Mouse (Mus musculus): ENCODE data around the gene Ttc34. TPM values are rescaled to one million over a fixed set of nuclear protein-coding genes. Genes with fewer than 3 reads are reported as not detected.

The Ttc34 gene
- total and polyA plus RNA-seq, 3 experiments = 0.09 to 0.31 (median 0.10) TPM

GRCm38 (mm10) chr4:154880730-154881129 lies 43.5 kb downstream of the Ttc34 start:
- peaks cover 7% of the 10 kb centered on the region for H3K4me1 ChIP-seq (ENCODE audit: control insufficient read depth, insufficient read depth, low read length)
- peak; percentile 50; the same call in 1 of the 2 replicates for TF ChIP-seq POLR2A (IDR thresholded peaks at IDR 0.05; ENCODE audit: insufficient read depth, low read depth, low read length)
- TF ChIP-seq EP300 (IDR thresholded peaks at IDR 0.05; ENCODE audit: insufficient read depth, low read depth, low read length) = peak; percentile 58
- no peak for TF ChIP-seq CTCF (IDR thresholded peaks at IDR 0.05)
- no peak overlapping the region for H3K4me3 ChIP-seq
- no peaks in the 10 kb centered on the region for H3K79me2 ChIP-seq (replicated peaks; ENCODE audit: control insufficient read depth, insufficient read depth, low read length)
- H3K36me3 ChIP-seq (ENCODE audit: control insufficient read depth, insufficient read depth, low read length) = no peaks in the 10 kb centered on the region; the same call in 1 of the 2 replicates
- 21% methylated on average over 6 of the region's 6 CpGs for WGBS
- DNase-seq = peak; percentile 44 to 72
- peak overlapping the region; percentile 33; the same call in 1 of the 2 replicates for H3K9ac ChIP-seq (ENCODE audit: low read depth, low read length)
- intact Hi-C loops (cut with DNase I) = no loop called here
- no peaks in the 10 kb centered on the region for H3K27me3 ChIP-seq (ENCODE audit: control insufficient read depth, insufficient read depth, low read length)
- peak overlapping the region; percentile 67 for H3K27ac ChIP-seq

GRCm38 (mm10) chr4:154882014-154882659 lies 44.9 kb downstream of the Ttc34 start:
- WGBS = 32% methylated on average over 13 of the region's 14 CpGs
- Histone ChIP-seq H3K27me3 (ENCODE audit: control insufficient read depth, insufficient read depth, low read length) (no peaks in the 10 kb centered on the region), H3K27ac (no peak overlapping the region), H3K4me3 (no peak overlapping the region), H3K36me3 (ENCODE audit: control insufficient read depth, insufficient read depth, low read length) (no peaks in the 10 kb centered on the region; the same call in 1 of the 2 replicates), H3K4me1 (ENCODE audit: control insufficient read depth, insufficient read depth, low read length) (peaks cover 7% of the 10 kb centered on the region), H3K79me2 (replicated peaks; ENCODE audit: control insufficient read depth, insufficient read depth, low read length) (no peaks in the 10 kb centered on the region), H3K9ac (ENCODE audit: low read depth, low read length) (no peak overlapping the region)
- DNase-seq = no peak
- intact Hi-C loops (cut with DNase I) = no loop called here
- TF ChIP-seq EP300 (IDR thresholded peaks at IDR 0.05; ENCODE audit: insufficient read depth, low read depth, low read length) = no peak
- no peak for TF ChIP-seq CTCF (IDR thresholded peaks at IDR 0.05)
- TF ChIP-seq POLR2A (IDR thresholded peaks at IDR 0.05; ENCODE audit: insufficient read depth, low read depth, low read length) = no peak

- Histone ChIP-seq H3K4me1 (ENCODE audit: control insufficient read depth, insufficient read depth, low read length) (peaks cover 2% of the 10 kb centered on the region; the same call in 1 of the 2 replicates), H3K27ac (no peak overlapping the region), H3K9ac (ENCODE audit: low read depth, low read length) (no peak overlapping the region), H3K79me2 (replicated peaks; ENCODE audit: control insufficient read depth, insufficient read depth, low read length) (no peaks in the 10 kb centered on the region), H3K27me3 (ENCODE audit: control insufficient read depth, insufficient read depth, low read length) (no peaks in the 10 kb centered on the region), H3K4me3 (no peak overlapping the region), H3K36me3 (ENCODE audit: control insufficient read depth, insufficient read depth, low read length) (no peaks in the 10 kb centered on the region)
- WGBS = 77% methylated on average over 11 of the region's 11 CpGs
- intact Hi-C loops (cut with DNase I) = no loop called here
- TF ChIP-seq CTCF (IDR thresholded peaks at IDR 0.05) (no peak), EP300 (IDR thresholded peaks at IDR 0.05; ENCODE audit: insufficient read depth, low read depth, low read length) (no peak), POLR2A (IDR thresholded peaks at IDR 0.05; ENCODE audit: insufficient read depth, low read depth, low read length) (no peak)
- DNase-seq = no peak
Observed at GRCm38 (mm10) chr4:154885416-154885815, 48.2 kb downstream of the Ttc34 start.

GRCm38 (mm10) chr4:154886876-154887592 lies 49.8 kb downstream of the Ttc34 start:
- Histone ChIP-seq H3K36me3 (ENCODE audit: control insufficient read depth, insufficient read depth, low read length) (no peaks in the 10 kb centered on the region), H3K4me3 (no peak overlapping the region), H3K27me3 (ENCODE audit: control insufficient read depth, insufficient read depth, low read length) (no peaks in the 10 kb centered on the region), H3K9ac (ENCODE audit: low read depth, low read length) (no peak overlapping the region), H3K79me2 (replicated peaks; ENCODE audit: control insufficient read depth, insufficient read depth, low read length) (no peaks in the 10 kb centered on the region), H3K27ac (no peak overlapping the region), H3K4me1 (ENCODE audit: control insufficient read depth, insufficient read depth, low read length) (no peaks in the 10 kb centered on the region)
- 69% methylated on average over 13 of the region's 13 CpGs for WGBS
- intact Hi-C loops (cut with DNase I) = no loop called here
- DNase-seq = no peak
- no peak for TF ChIP-seq POLR2A (IDR thresholded peaks at IDR 0.05; ENCODE audit: insufficient read depth, low read depth, low read length)
- no peak for TF ChIP-seq CTCF (IDR thresholded peaks at IDR 0.05)
- no peak for TF ChIP-seq EP300 (IDR thresholded peaks at IDR 0.05; ENCODE audit: insufficient read depth, low read depth, low read length)

- TF ChIP-seq EP300 (IDR thresholded peaks at IDR 0.05; ENCODE audit: insufficient read depth, low read depth, low read length) = no peak
- TF ChIP-seq CTCF (IDR thresholded peaks at IDR 0.05) = no peak
- no peak for TF ChIP-seq POLR2A (IDR thresholded peaks at IDR 0.05; ENCODE audit: insufficient read depth, low read depth, low read length)
- no peaks in the 10 kb centered on the region for H3K79me2 ChIP-seq (replicated peaks; ENCODE audit: control insufficient read depth, insufficient read depth, low read length)
- no peaks in the 10 kb centered on the region for H3K36me3 ChIP-seq (ENCODE audit: control insufficient read depth, insufficient read depth, low read length)
- no peaks in the 10 kb centered on the region for H3K27me3 ChIP-seq (ENCODE audit: control insufficient read depth, insufficient read depth, low read length)
- H3K27ac ChIP-seq = no peak overlapping the region
- no peak for DNase-seq
- no peak overlapping the region for H3K4me3 ChIP-seq
- no peaks in the 10 kb centered on the region for H3K4me1 ChIP-seq (ENCODE audit: control insufficient read depth, insufficient read depth, low read length)
- no peak overlapping the region for H3K9ac ChIP-seq (ENCODE audit: low read depth, low read length)
- WGBS = 71% methylated on average over 15 of the region's 15 CpGs
- intact Hi-C loops (cut with DNase I) = no loop called here
Observed at GRCm38 (mm10) chr4:154887593-154888250, 50.5 kb downstream of the Ttc34 start.
